Mouse (Mus musculus) forebrain, embryonic 15.5 days (tissue): ENCODE results near the gene Pnp. TPM values are rescaled to one million over a fixed set of nuclear protein-coding genes. Genes with fewer than 3 reads are reported as not detected.
"Not testable (repeated sequence)": the region's sequence is repeated elsewhere in the genome, so short reads cannot be mapped to it uniquely, and the experiment has no call there.

Experiments used
- ATAC-seq: fragments of 200-750 bp; cut with Nextera tagmentation; replicated peaks from 2 replicates; pipeline ENCODE4 v1.8.0; 2017; ENCODE audit warnings: mild to moderate bottlenecking, moderate TSS enrichment, moderate library complexity
- H3K27ac ChIP-seq: fragments of 300-500 bp; sonication (generic); replicated peaks from 2 replicates; pipeline ENCODE4 v1.5.1; 2015; ENCODE audit warnings: mild to moderate bottlenecking, inconsistent platforms
- H3K27me3 ChIP-seq: fragments of 300-500 bp; sonication (generic); 2 replicates; pipeline ENCODE4 v1.6.1; 2015; ENCODE audit warnings: inconsistent platforms
- H3K36me3 ChIP-seq: fragments of 300-500 bp; sonication (generic); 2 replicates; pipeline ENCODE4 v1.6.1; 2015; ENCODE audit warnings: mild to moderate bottlenecking, inconsistent platforms
- H3K4me1 ChIP-seq: fragments of 300-500 bp; sonication (generic); 2 replicates; pipeline ENCODE4 v1.6.1; 2015; ENCODE audit warnings: inconsistent platforms
- H3K4me2 ChIP-seq: fragments of 300-500 bp; sonication (generic); replicated peaks from 2 replicates; pipeline ENCODE4 v1.6.1; 2015; ENCODE audit warnings: mild to moderate bottlenecking, inconsistent platforms
- H3K4me3 ChIP-seq: fragments of 300-500 bp; sonication (generic); 2 replicates; pipeline ENCODE4 v1.5.1; 2015; ENCODE audit warnings: mild to moderate bottlenecking, inconsistent platforms
- H3K9ac ChIP-seq: fragments of 300-500 bp; sonication (generic); replicated peaks from 2 replicates; pipeline ENCODE4 v1.6.1; 2015; ENCODE audit warnings: mild to moderate bottlenecking, inconsistent platforms
- H3K9me3 ChIP-seq: fragments of 300-500 bp; sonication (generic); 2 replicates; pipeline ENCODE4 v1.6.1; 2016; ENCODE audit warnings: inconsistent platforms
- WGBS: fragments of 180-500 bp; shearing (Covaris S2); methylation state at CpG from one replicate; pipeline ENCODE4 v1.1.7; 2015; ENCODE audit warnings: mixed read lengths; 5-methylcytosine and 5-hydroxymethylcytosine counted together
- polyA plus RNA-seq: library from polyadenylated mRNA; unstranded; fragments of >200 nt; fragmentation: Nextera tagmentation; extraction: Ambion mirVana; gene quantifications from 2 replicates; pipeline ENCODE4 v1.2.1, GENCODE M21; 2015

The Pnp gene
- 17.0 and 19.8 TPM in 2 replicates for polyA plus RNA-seq

DNA sequence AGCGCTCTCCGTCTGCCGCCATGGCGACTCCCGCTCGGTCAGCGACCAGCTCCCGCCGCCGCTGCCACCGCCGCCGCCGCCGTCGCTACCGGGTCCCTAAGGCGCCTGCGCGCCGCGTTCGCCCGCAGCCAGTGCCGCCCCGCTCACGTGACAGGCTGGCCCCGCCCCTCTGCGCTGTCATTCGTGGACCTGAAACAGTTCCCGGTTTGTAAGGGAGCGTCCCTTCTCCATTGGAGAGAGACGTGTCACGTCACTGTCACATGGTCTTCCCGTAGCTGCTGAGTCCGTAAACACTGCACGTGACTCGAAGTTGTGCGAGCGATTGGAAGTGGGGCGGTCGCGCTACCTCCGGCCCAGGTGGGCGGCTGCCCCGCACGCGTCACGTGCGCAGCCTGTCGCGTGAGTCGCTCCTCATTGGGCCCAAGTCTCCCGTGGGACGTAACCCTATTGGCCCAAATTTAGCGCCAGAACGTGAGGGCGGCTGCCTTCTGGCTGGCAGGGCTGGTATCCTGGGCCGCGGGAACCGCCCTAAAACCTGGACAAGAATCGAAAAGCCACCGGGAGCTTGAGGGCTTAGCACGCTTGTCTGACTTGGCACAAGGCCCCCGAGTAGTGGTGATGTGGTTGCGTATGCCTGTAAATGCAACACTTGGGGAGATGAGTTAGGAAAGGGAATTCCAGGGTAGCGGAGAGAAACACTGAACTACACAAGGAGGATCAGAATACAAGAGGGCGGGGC is at the start of gene Pnp, which contains the start of gene Pip4p1:
Pnp (plus strand) TSS at position 329 of the 739 bp plus-strand sequence.
Pip4p1 (minus strand) TSS at position 103 of the 739 bp plus-strand sequence.
- peaks cover 35% of the 10 kb centered on the region for H3K36me3 ChIP-seq
- peak within 1 kb of the TSS; percentile 91 for H3K27ac ChIP-seq
- no peaks in the 10 kb centered on the region for H3K9me3 ChIP-seq
- H3K4me3 ChIP-seq = peak within 1 kb of the TSS; percentile 78
- H3K27me3 ChIP-seq = no peaks in the 10 kb centered on the region
- peaks cover 32% of the 10 kb centered on the region for H3K4me1 ChIP-seq
- ATAC-seq = peak; percentile 99
- peak within 1 kb of the TSS; percentile 91 for H3K9ac ChIP-seq
- WGBS = under 1% methylated on average over 67 of the region's 68 CpGs
- peak within 1 kb of the TSS; percentile 71 for H3K4me2 ChIP-seq

DNA sequence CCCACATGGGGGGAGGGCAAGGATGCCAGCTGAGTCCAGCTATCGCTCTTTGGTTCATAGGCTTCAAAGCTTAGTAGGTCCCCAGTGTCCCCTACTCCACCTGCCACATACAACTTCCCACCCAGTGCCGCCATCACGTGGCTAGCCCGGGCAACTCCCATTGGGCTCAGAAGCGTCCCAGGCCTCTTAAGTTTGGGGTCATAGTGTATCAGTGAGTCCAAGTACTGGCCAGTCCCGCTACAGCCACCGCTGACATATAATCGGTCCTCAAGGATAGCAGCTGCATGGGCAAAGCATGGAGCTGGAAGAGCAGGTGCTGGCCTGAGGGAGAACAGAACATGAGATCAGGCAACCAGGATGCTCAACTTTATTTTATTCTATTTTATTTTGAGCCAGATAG is 39.3 kb upstream of the Pnp start:
- Histone ChIP-seq H3K36me3 (no peaks in the 10 kb centered on the region), H3K9me3 (no peaks in the 10 kb centered on the region), H3K4me1 (peaks cover 5% of the 10 kb centered on the region), H3K27me3 (0 out of 2 replicates have a peak, but pooled peaks cover 8% of the 10 kb centered on the region), H3K27ac (no peak overlapping the region), H3K4me2 (no peak overlapping the region), H3K4me3 (no peak overlapping the region), H3K9ac (no peak overlapping the region)
- no peak for ATAC-seq
- WGBS = 92% methylated on average over 8 of the region's 8 CpGs

DNA sequence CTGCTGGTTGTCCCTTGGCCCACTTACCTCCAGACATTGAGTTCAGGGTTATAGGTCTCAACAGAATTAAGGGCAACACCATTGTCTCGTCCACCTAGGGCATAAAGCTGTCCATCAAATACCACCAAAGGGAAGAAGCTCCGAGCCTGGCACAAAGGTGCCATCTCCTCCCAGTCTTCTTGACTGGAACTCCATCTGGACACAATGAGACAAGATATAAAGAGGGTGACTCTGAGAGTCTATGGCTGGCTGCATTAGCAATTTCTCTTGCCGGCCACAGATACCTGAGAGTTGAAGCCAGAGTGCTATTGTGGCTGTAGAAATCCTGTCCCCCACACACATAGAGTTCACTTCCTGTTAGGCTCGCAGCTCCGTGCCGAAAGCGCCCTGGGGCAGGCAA is 38.8 kb upstream of the Pnp start:
- Histone ChIP-seq H3K4me1 (peaks cover 10% of the 10 kb centered on the region), H3K9me3 (no peaks in the 10 kb centered on the region), H3K27ac (no peak overlapping the region), H3K27me3 (0 out of 2 replicates have a peak, but pooled peaks cover 8% of the 10 kb centered on the region), H3K36me3 (no peaks in the 10 kb centered on the region), H3K4me2 (no peak overlapping the region), H3K9ac (no peak overlapping the region), H3K4me3 (no peak overlapping the region)
- 87% methylated on average over 7 of the region's 7 CpGs for WGBS
- no peak for ATAC-seq

DNA sequence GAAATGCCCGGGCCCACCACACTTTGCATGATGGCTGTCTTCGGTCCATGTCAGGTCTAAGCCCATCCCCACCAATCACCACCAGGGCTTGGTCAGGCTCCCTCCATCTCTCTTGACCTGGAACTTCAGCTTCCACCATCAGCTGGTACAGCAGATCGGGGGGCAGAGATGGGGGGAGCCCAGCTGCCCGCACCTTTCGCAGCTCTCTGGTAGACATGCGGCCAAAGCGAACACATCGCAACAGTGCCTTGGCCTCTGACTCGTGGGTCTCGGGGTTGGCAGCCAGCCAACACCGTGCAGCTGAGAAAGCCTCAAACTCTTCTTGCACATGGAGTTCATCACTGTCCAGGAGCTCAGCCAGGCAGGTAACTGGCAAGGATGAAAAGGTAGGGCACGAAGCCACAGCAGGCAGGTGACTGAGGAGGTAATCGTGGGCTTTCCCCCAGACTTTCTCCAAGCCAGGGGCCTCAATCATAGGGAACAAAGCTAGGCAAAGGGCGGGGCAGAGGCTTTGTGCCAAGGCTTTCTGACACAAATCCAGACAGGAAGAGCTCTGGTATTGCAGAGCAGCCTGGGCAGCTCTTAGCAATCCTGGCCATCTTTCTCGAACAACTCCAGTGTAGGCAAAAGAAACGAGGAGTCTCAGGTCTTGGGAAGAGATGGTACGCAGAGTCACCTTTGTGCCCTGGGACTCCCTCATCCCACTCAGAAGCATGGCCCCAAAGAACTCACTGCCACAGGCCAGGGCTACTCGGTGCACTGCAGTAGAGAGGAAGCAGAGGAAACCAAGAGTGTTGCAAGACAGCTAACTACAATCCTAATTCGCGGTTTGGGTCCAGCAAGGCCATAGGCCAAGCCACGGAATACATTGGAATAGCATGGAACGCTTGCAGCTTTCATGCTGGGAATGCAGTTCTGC is 38.1 kb upstream of the Pnp start:
- WGBS = 82% methylated on average over 22 of the region's 22 CpGs
- H3K27ac ChIP-seq = no peak overlapping the region

DNA sequence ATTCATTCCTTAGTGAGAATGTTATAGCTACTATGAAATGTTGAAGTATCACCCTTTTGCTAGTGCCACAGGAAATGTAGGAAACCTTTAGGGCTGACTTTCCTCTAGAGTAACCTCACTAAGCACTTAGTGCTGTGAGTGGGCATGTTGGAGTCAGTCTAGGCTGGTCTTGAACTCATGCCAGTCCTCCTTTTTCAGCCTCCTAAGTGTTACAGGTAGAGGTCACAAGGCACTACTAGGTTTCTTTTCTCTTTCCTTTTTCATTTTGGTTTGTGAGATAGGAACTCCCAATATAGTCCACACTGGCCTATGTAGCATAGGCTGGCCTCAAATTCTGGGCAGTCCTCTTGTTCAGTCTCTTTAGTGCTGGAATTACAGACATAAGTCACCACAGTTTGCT is 35.5 kb upstream of the Pnp start:
- Histone ChIP-seq H3K9ac (no peak overlapping the region), H3K27me3 (0 out of 2 replicates have a peak, but pooled peaks cover 8% of the 10 kb centered on the region), H3K4me2 (no peak overlapping the region), H3K4me3 (no peak overlapping the region), H3K9me3 (no peaks in the 10 kb centered on the region), H3K4me1 (peaks cover 13% of the 10 kb centered on the region), H3K36me3 (no peaks in the 10 kb centered on the region), H3K27ac (no peak overlapping the region)
- ATAC-seq = no peak

More for the DNA sequence above, 38.1 kb upstream of the Pnp start:
- Histone ChIP-seq H3K4me1 (peaks cover 13% of the 10 kb centered on the region), H3K36me3 (no peaks in the 10 kb centered on the region), H3K4me3 (no peak overlapping the region), H3K9me3 (no peaks in the 10 kb centered on the region), H3K27me3 (0 out of 2 replicates have a peak, but pooled peaks cover 8% of the 10 kb centered on the region), H3K9ac (no peak overlapping the region), H3K4me2 (no peak overlapping the region)
- ATAC-seq = no peak

DNA sequence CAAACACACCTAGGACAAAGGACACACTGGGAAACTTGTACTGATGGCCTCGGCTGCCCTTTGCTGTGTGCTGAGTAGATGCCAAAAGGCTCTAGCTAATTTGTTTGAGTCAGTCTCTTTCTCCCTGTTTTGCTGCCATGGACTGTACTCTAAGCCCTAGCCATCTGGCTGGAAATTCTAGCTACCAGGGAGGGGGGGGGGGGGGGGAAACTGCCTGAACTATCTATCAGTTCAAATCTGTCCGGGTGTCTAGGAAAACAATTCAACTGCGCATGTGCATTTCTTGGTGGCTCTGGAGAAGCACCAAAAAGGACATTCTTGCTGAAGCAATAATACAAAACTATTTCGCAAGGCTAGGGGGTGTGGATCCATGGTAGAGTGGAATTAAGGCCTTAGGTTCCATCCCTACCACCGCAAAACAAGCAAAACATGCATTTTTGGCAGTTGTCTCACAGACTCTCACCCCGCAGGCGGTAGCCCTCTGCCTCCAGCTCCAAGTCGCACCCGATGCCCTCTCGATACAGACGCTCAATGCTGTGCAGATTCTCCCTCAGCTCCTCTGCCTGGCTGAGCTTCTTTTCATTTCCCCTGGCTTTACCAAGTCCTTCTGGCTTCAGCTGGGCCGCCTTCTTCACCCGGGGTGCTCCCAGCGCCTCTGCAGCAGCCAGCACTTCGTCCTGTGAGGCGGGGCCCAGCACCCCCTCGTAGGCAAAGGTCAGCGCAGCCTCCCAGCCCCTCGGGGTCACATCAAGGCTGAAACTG is 34.7 kb upstream of the Pnp start:
- peak overlapping the region; percentile 61 for H3K9ac ChIP-seq
- H3K27me3 ChIP-seq = 0 out of 2 replicates have a peak, but pooled peaks cover 8% of the 10 kb centered on the region
- H3K4me1 ChIP-seq = peaks cover 13% of the 10 kb centered on the region
- H3K4me2 ChIP-seq = peak overlapping the region; percentile 95
- peak overlapping the region; percentile 52 for H3K4me3 ChIP-seq
- H3K27ac ChIP-seq = no peak overlapping the region
- no peaks in the 10 kb centered on the region for H3K36me3 ChIP-seq
- 17% methylated on average over 19 of the region's 19 CpGs for WGBS
- ATAC-seq = peak; percentile 41
- H3K9me3 ChIP-seq = no peaks in the 10 kb centered on the region

DNA sequence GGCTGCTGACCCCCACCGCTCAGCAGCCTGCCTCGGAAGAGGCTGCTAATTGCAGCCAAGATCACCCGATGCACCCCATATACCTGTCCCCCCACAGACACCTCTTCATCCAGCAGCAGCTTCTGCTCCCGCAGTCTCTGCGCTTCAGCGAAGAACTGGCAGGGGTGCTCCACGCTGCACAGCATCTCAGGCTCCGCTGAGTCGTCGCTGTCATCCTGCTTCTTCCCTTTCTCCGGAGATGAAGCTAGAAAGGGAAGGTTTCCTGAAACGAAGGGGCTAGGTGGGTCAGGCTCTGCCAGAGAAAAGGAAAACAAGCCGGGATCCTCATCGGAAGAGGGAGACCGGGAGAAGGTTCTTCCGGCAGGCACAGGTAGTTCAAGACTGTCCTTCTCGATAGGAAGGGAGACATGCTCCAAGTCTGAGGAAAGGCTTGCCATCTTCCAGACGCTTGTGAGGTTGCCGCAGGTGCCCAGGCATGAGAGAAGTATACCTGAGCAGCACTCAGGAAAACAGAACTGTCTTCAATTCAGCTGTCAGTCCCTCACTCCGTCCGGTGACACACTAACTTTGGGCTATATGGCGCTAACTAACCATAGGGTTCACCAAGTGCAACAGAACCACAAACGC is 34.0 kb upstream of the Pnp start:
- H3K27me3 ChIP-seq = 0 out of 2 replicates have a peak, but pooled peaks cover 8% of the 10 kb centered on the region
- H3K27ac ChIP-seq = no peak overlapping the region
- ATAC-seq = peak; percentile 75
- no peaks in the 10 kb centered on the region for H3K36me3 ChIP-seq
- peak overlapping the region; percentile 61 for H3K9ac ChIP-seq
- H3K4me2 ChIP-seq = peak overlapping the region; percentile 95
- peaks cover 13% of the 10 kb centered on the region for H3K4me1 ChIP-seq
- no peaks in the 10 kb centered on the region for H3K9me3 ChIP-seq
- WGBS = 16% methylated on average over 23 of the region's 23 CpGs
- peak overlapping the region; percentile 52 for H3K4me3 ChIP-seq

DNA sequence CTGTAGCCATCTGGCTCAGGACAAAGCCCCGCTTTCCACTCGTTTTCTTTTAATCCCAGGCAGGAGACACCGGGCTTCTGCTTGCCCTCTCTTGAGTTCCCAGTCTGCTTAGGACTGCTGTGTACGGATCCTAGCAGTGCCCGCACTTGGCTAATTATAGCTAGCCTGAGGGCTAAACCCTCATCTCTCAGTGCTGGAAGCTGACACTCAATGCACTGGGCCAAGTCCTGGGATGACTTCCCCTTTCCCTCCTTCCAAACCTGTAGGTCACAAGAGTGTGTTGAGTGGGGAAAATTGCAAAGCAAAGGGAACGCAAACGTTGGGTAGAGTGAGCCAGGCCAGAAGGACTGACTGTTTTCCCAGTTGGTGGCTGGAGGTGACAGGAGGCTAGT is 33.5 kb upstream of the Pnp start, which contains the start of gene Klhl33:
Klhl33 (minus strand) TSS at position 134 of the 392 bp plus-strand sequence.
- 0 out of 2 replicates have a peak, but pooled peaks cover 8% of the 10 kb centered on the region for H3K27me3 ChIP-seq
- H3K9me3 ChIP-seq = no peaks in the 10 kb centered on the region
- H3K27ac ChIP-seq = no peak within 1 kb of the TSS
- 37% methylated on average over 7 of the region's 7 CpGs for WGBS
- H3K4me2 ChIP-seq = peak within 1 kb of the TSS; percentile 95
- H3K36me3 ChIP-seq = no peaks in the 10 kb centered on the region
- ATAC-seq = 0 out of 2 replicates have a peak, but pooled peaks have one; percentile 26
- H3K4me1 ChIP-seq = peaks cover 13% of the 10 kb centered on the region
- peak within 1 kb of the TSS; percentile 61 for H3K9ac ChIP-seq
- H3K4me3 ChIP-seq = peak within 1 kb of the TSS; percentile 52

DNA sequence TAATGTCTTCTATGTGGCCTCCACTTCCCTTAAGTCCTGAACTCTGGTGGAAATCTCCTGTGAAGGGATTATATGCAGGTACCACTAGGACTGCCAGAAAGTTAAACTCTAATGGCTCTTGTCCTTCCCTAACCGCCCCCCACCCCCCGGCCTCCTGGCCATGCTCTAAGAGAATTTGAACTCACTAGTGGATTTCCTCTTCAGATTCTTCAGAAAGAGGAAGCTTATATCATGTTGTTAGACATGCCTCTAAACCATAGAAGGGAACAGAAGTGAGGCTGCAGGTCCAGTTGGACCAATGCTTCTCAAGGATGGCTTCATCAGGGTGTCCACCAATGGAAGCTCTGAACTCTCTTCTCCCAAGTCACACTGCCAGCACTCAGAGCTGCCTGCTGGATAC is 32.9 kb upstream of the Pnp start:
- not testable (repeated sequence) for H3K27ac ChIP-seq, H3K9me3 ChIP-seq, H3K4me2 ChIP-seq, H3K27me3 ChIP-seq, H3K36me3 ChIP-seq, H3K4me3 ChIP-seq, H3K9ac ChIP-seq, ATAC-seq
- WGBS = 93% methylated on average over 2 of the region's 2 CpGs
- H3K4me1 ChIP-seq = peaks cover 13% of the 10 kb centered on the region

DNA sequence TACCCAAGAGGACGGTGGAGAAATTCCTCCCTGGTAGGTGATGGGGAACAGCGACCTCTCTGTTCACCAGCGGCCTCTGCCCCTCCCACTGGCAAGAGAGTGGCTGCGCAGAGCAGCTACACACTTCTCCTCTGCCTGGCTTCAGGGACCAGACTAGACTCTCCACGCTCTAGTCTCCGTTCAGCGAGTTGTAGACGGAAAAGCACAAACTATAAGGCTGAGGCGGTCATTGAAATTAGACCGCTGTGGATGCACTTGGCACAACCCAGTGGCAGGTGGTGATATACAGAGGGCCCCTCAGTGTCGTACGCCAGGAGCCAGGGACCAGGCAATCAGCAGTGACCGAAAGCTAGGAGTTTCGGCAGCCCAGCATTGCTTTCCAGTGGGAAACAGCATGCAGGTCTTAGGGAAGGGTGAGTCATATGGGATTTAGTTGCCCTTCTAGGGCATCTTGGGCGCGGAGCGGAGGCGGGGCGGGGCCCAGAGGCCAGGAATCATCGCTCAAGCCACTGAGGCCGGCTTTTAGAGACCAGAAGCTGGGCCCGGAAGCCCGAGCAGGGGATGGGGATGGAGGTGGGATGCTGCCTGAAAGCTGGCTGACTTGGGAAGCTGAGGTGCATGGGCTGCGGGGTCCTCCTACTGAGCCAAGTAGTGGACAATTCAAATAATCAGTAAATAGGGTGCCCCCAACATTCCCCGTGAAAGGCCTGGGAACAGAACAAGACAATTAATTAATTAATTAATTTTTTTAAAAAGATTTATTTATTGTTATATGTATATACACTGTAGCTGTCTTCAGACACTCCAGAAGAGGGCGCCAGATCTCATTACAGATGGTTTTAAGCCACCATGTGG is 26.7 kb upstream of the Pnp start:
- 4% methylated on average over 26 of the region's 26 CpGs for WGBS
- H3K27me3 ChIP-seq = no peaks in the 10 kb centered on the region
- peak; percentile 85 for ATAC-seq
- H3K27ac ChIP-seq = no peak overlapping the region; the same call in 1 of the 2 replicates
- peak overlapping the region; percentile 42 for H3K9ac ChIP-seq
- H3K9me3 ChIP-seq = no peaks in the 10 kb centered on the region
- peak overlapping the region; percentile 56 for H3K4me2 ChIP-seq
- peak overlapping the region; percentile 39 for H3K4me3 ChIP-seq
- H3K4me1 ChIP-seq = peaks cover 7% of the 10 kb centered on the region
- no peaks in the 10 kb centered on the region for H3K36me3 ChIP-seq
